Mouse (Mus musculus) ES-Bruce4 (cell line): ENCODE data around the gene Gm49325. TPM values are rescaled to one million over a fixed set of nuclear protein-coding genes. Genes with fewer than 3 reads are reported as not detected.

Source experiments
- H3K27ac ChIP-seq: 2 replicates; pipeline ENCODE4 v1.5.1; 2012; ENCODE audit warnings: low read length, inconsistent platforms; ENCODE audit not compliant: insufficient read depth
- H3K27me3 ChIP-seq: 2 replicates; pipeline ENCODE4 v1.6.1; 2012; ENCODE audit warnings: mild to moderate bottlenecking, low read length, inconsistent platforms; ENCODE audit not compliant: control insufficient read depth, poor library complexity, insufficient read depth, severe bottlenecking
- H3K36me3 ChIP-seq: 2 replicates; pipeline ENCODE4 v1.6.1; 2012; ENCODE audit warnings: inconsistent platforms, mild to moderate bottlenecking, low read length, moderate library complexity; ENCODE audit not compliant: control insufficient read depth, poor library complexity, insufficient read depth, severe bottlenecking
- H3K4me1 ChIP-seq: one replicate; pipeline ENCODE4 v1.8.1; 2011; ENCODE audit warnings: low read length; ENCODE audit not compliant: control insufficient read depth, insufficient read depth
- H3K4me3 ChIP-seq: 2 replicates; pipeline ENCODE4 v1.5.1; 2011; ENCODE audit warnings: low read depth, mild to moderate bottlenecking, low read length
- H3K9ac ChIP-seq: 2 replicates; pipeline ENCODE4 v1.6.1; 2012; ENCODE audit warnings: low read depth, mild to moderate bottlenecking, inconsistent platforms; ENCODE audit not compliant: poor library complexity, severe bottlenecking
- H3K9me3 ChIP-seq: replicated peaks from 2 replicates; pipeline ENCODE4 v1.6.1; 2012; ENCODE audit warnings: mild to moderate bottlenecking, low read length, inconsistent platforms; ENCODE audit not compliant: control insufficient read depth, poor library complexity, insufficient read depth, severe bottlenecking
- CTCF ChIP-seq: IDR thresholded peaks from one replicate; pipeline ENCODE4 v1.8.1; 2011; ENCODE audit warnings: low read depth, low read length
- EP300 ChIP-seq: IDR thresholded peaks from 2 replicates; pipeline ENCODE4 v1.6.1; 2011; ENCODE audit warnings: low read depth, low read length; ENCODE audit not compliant: insufficient read depth
- POLR2A ChIP-seq: IDR thresholded peaks from one replicate; pipeline ENCODE4 v1.8.1; 2011; ENCODE audit warnings: low read length; ENCODE audit not compliant: insufficient read depth
- polyA plus RNA-seq: library from polyadenylated mRNA; stranded (reverse); fragments of >200 nt; gene quantifications from 2 replicates; pipeline ENCODE4 v1.2.4, GENCODE M21; 2011; ENCODE audit warnings: low read depth; ENCODE audit not compliant: missing spikeins, insufficient read depth, insufficient read length

Gene Gm49325
- polyA plus RNA-seq, 1 experiment: 50.7 TPM

DNA sequence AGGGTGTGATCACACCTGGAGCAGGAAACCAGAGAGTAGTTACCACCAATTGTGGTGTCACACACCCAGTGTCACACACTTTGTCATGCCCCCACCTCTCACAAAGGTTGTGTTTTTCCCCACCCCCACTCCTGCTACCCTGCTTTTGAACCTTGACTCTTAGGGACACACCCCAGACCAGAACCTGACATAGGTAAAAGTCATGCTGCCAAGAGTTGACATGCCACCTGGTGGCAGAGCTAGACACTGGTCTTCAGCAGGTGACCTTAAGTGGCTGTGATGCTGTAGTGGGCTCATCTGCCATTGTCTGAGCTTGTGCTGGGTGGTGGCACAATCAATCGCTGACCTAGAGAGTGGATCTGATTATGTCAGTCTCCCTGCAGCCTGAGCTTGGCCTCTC is 24.0 kb downstream of the Gm49325 start:
- Histone ChIP-seq H3K4me3 (no peak overlapping the region), H3K36me3 (peaks cover 8% of the 10 kb centered on the region), H3K27ac (no peak overlapping the region), H3K4me1 (no peaks in the 10 kb centered on the region), H3K27me3 (no peaks in the 10 kb centered on the region), H3K9me3 (no peaks in the 10 kb centered on the region), H3K9ac (no peak overlapping the region)
- TF ChIP-seq CTCF (peak; percentile 12), POLR2A (no peak), EP300 (no peak)

DNA sequence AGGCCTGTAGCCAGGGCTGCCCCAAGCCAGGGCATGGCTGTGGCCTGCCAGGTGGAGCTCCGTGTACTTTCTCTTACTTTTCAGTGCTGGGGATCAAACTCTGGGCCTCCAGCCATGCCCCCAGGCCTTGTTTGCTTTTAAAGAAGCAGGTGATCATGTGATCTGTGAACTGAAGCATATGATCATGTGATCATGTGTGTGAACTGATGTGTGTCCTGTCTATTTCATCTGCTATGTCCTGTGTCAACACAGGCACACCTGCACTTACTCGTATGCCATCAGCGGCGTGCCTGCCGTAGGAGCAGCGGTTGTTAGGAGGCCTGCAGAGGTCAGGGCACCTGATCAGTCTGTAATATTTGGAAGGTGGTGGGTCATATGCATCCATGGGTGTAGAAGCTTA is 28.0 kb downstream of the Gm49325 start:
- Histone ChIP-seq H3K4me3 (no peak overlapping the region), H3K9me3 (no peaks in the 10 kb centered on the region), H3K9ac (no peak overlapping the region), H3K36me3 (peaks cover 11% of the 10 kb centered on the region), H3K4me1 (no peaks in the 10 kb centered on the region), H3K27me3 (no peaks in the 10 kb centered on the region), H3K27ac (no peak overlapping the region)
- TF ChIP-seq CTCF (no peak), POLR2A (no peak), EP300 (no peak)

- Histone ChIP-seq H3K27ac (no peak overlapping the region), H3K4me1 (no peaks in the 10 kb centered on the region), H3K4me3 (no peak overlapping the region), H3K9me3 (no peaks in the 10 kb centered on the region), H3K27me3 (no peaks in the 10 kb centered on the region), H3K36me3 (peaks cover 11% of the 10 kb centered on the region), H3K9ac (no peak overlapping the region)
- TF ChIP-seq CTCF (no peak), POLR2A (no peak), EP300 (no peak)
Measured at GRCm38 (mm10) chr10:77634452-77635231, 28.6 kb downstream of the Gm49325 start.

GRCm38 (mm10) chr10:77636234-77636922 is 30.4 kb downstream of the Gm49325 start:
- no peak overlapping the region for H3K9ac ChIP-seq
- H3K36me3 ChIP-seq: peaks cover 12% of the 10 kb centered on the region
- H3K9me3 ChIP-seq: no peaks in the 10 kb centered on the region
- no peak overlapping the region for H3K27ac ChIP-seq
- no peaks in the 10 kb centered on the region for H3K4me1 ChIP-seq
- H3K4me3 ChIP-seq: no peak overlapping the region
- H3K27me3 ChIP-seq: no peaks in the 10 kb centered on the region
- TF ChIP-seq CTCF: no peak
- TF ChIP-seq EP300: no peak
- TF ChIP-seq POLR2A: no peak

- no peaks in the 10 kb centered on the region for H3K27me3 ChIP-seq
- H3K27ac ChIP-seq: no peak overlapping the region
- TF ChIP-seq POLR2A (no peak), CTCF (no peak), EP300 (no peak)
- H3K4me3 ChIP-seq: no peak overlapping the region
- H3K4me1 ChIP-seq: no peaks in the 10 kb centered on the region
- H3K36me3 ChIP-seq: peaks cover 13% of the 10 kb centered on the region
- no peak overlapping the region for H3K9ac ChIP-seq
- H3K9me3 ChIP-seq: no peaks in the 10 kb centered on the region
Measured at GRCm38 (mm10) chr10:77638956-77639355, 33.0 kb downstream of the Gm49325 start.

- Histone ChIP-seq H3K36me3 (peaks cover 20% of the 10 kb centered on the region), H3K4me1 (no peaks in the 10 kb centered on the region), H3K9me3 (no peaks in the 10 kb centered on the region), H3K27ac (no peak overlapping the region), H3K4me3 (no peak overlapping the region), H3K27me3 (no peaks in the 10 kb centered on the region), H3K9ac (no peak overlapping the region)
- TF ChIP-seq CTCF (no peak), POLR2A (no peak), EP300 (no peak)
Measured at GRCm38 (mm10) chr10:77643160-77643559, 37.2 kb downstream of the Gm49325 start.
